Mouse (Mus musculus): ENCODE measurements around the gene Cd209g. TPM values are rescaled to one million over a fixed set of nuclear protein-coding genes. Genes with fewer than 3 reads are reported as not detected.
"Not testable (repeated sequence)": the region's sequence is repeated elsewhere in the genome, so short reads cannot be mapped to it uniquely, and the experiment has no call there.

The Cd209g gene
- polyA plus RNA-seq (2014; fragmentation: Nextera tagmentation; extraction: Ambion mirVana) = not detected in 2 replicates

DNA sequence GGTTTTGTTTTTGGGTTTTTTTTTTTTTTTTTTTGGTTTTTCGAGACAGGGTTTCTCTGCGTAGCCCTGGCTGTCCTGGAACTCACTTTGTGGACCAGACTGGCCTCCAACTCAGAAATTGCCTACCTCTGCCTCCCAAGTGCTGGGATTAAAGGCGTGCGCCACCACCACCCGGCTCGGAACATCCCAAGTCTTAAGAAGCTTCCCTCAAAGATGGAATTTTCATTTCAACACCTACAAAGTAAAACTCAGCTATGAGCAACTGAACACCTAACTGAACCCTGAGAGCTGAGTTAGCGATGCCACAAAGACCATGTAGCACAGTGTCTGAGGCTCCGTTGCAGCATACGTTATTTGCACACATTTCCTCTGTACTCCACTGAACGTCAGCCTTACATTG lies at the start of gene Cd209g:
TSS of gene Cd209g (plus strand) at position 301 of the 400 bp plus-strand sequence.
- no peaks in the 10 kb centered on the region for H3K27me3 ChIP-seq (ENCODE audit: control insufficient read depth, insufficient read depth, low read length)
- ATAC-seq (ENCODE audit: insufficient read depth, low FRiP score, low TSS enrichment) = no peak
- DNase-seq (ENCODE audit: low spot score) = no peak
- H3K9ac ChIP-seq (ENCODE audit: low read length) = no peak within 1 kb of the TSS
- H3K36me3 ChIP-seq (ENCODE audit: control insufficient read depth, insufficient read depth, low read length) = no peaks in the 10 kb centered on the region
- H3K27ac ChIP-seq (ENCODE audit: low read depth, low read length) = no peak within 1 kb of the TSS
- H3K9me3 ChIP-seq (ENCODE audit: control insufficient read depth, low read length) = no peaks in the 10 kb centered on the region
- WGBS = 94% methylated on average over 10 of the region's 10 CpGs
- H3K4me2 ChIP-seq (ENCODE audit: low read depth) = no peak within 1 kb of the TSS
- no peaks in the 10 kb centered on the region for H3K4me1 ChIP-seq (ENCODE audit: control insufficient read depth, insufficient read depth, low read length)
- H3K4me3 ChIP-seq (ENCODE audit: low read depth, low read length) = no peak within 1 kb of the TSS

DNA sequence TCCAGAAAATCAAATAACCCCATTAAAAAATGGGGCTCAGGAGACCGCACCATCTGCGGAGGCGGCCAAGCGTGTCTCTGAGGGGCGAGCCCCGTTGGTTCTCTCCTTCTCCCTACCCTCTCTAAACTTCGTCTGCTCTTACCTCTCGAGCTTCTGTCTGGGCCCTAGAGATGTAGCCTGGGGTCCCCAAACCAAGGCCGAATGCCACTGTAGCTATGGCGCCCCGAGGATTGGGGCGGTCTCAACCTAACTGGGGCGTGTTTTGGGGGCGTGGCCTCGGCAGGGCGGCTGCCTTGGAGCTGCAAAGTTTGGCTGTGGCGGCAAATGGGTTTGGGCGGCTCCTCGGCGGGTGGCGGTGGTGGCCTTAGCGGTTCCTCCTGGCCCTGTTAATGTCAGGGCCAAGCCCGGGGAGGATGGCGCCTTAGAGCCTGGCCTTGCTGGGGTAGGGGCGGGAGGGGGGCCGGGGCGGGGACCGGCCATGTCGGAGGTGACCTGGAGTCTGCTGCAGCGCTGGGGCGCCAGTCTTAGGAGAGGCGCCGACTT lies 46.6 kb upstream of the Cd209g start:
- H3K27me3 ChIP-seq (ENCODE audit: control insufficient read depth, insufficient read depth, low read length); H3K4me3 ChIP-seq (ENCODE audit: low read depth, low read length); H3K9me3 ChIP-seq (ENCODE audit: control insufficient read depth, low read length); H3K36me3 ChIP-seq (ENCODE audit: control insufficient read depth, insufficient read depth, low read length); DNase-seq (ENCODE audit: low spot score); H3K27ac ChIP-seq (ENCODE audit: low read depth, low read length); H3K4me2 ChIP-seq (ENCODE audit: low read depth); H3K9ac ChIP-seq (ENCODE audit: low read length); H3K4me1 ChIP-seq (ENCODE audit: control insufficient read depth, insufficient read depth, low read length): not testable (repeated sequence)
- 39% methylated on average over 28 of the region's 33 CpGs for WGBS
- peak; percentile 31 for ATAC-seq (ENCODE audit: insufficient read depth, low FRiP score, low TSS enrichment)

DNA sequence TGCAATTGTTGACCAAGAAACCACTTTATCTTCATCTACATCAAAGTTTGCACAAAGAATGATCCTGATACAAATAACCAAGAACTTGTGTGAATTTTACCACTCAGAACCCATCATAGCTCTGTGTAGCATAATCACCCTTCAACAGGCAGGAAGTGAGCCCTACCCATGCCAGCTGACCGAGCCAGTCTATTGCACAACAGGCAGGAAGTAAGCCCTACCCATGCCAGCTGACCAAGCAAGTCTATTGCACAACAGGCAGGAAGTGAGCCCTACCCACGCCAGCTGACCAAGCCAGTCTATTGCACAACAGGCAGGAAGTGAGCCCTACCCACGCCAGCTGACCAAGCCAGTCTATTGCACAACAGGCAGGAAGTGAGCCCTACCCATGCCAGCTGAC lies 45.4 kb upstream of the Cd209g start:
- H3K4me2 ChIP-seq (ENCODE audit: low read depth); H3K4me1 ChIP-seq (ENCODE audit: control insufficient read depth, insufficient read depth, low read length); H3K36me3 ChIP-seq (ENCODE audit: control insufficient read depth, insufficient read depth, low read length); ATAC-seq (ENCODE audit: insufficient read depth, low FRiP score, low TSS enrichment); H3K9ac ChIP-seq (ENCODE audit: low read length); H3K4me3 ChIP-seq (ENCODE audit: low read depth, low read length); H3K27ac ChIP-seq (ENCODE audit: low read depth, low read length); H3K9me3 ChIP-seq (ENCODE audit: control insufficient read depth, low read length); DNase-seq (ENCODE audit: low spot score); H3K27me3 ChIP-seq (ENCODE audit: control insufficient read depth, insufficient read depth, low read length): not testable (repeated sequence)
- 83% methylated on average over 3 of the region's 3 CpGs for WGBS

DNA sequence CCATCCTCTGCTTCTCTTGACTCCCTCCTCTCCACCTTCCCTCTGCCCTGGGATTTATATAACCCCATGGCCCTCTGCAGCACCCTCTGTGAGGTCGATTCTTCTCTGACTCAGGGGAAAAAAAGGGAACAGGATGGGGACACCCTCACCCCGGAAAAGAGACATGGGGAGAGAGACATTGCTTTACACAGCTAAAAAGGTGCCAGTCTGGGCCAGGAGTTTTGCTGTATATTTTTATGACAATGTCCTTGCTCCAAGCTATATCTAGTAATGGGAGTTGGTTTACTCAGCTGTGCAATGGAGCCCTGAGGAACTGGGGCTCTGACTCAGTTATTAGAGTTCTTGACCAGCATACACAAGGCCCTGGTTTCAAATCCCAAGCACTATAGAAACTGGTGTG lies 28.2 kb upstream of the Cd209g start, which contains the start of gene Cd209f:
TSS of gene Cd209f (minus strand) at position 101 of the 400 bp plus-strand sequence.
- 76% methylated on average over 1 of the region's 2 CpGs for WGBS
- not testable (repeated sequence) for H3K4me2 ChIP-seq (ENCODE audit: low read depth); H3K36me3 ChIP-seq (ENCODE audit: control insufficient read depth, insufficient read depth, low read length); H3K9me3 ChIP-seq (ENCODE audit: control insufficient read depth, low read length); ATAC-seq (ENCODE audit: insufficient read depth, low FRiP score, low TSS enrichment); H3K27me3 ChIP-seq (ENCODE audit: control insufficient read depth, insufficient read depth, low read length); H3K4me3 ChIP-seq (ENCODE audit: low read depth, low read length); H3K27ac ChIP-seq (ENCODE audit: low read depth, low read length); DNase-seq (ENCODE audit: low spot score); H3K9ac ChIP-seq (ENCODE audit: low read length); H3K4me1 ChIP-seq (ENCODE audit: control insufficient read depth, insufficient read depth, low read length)

DNA sequence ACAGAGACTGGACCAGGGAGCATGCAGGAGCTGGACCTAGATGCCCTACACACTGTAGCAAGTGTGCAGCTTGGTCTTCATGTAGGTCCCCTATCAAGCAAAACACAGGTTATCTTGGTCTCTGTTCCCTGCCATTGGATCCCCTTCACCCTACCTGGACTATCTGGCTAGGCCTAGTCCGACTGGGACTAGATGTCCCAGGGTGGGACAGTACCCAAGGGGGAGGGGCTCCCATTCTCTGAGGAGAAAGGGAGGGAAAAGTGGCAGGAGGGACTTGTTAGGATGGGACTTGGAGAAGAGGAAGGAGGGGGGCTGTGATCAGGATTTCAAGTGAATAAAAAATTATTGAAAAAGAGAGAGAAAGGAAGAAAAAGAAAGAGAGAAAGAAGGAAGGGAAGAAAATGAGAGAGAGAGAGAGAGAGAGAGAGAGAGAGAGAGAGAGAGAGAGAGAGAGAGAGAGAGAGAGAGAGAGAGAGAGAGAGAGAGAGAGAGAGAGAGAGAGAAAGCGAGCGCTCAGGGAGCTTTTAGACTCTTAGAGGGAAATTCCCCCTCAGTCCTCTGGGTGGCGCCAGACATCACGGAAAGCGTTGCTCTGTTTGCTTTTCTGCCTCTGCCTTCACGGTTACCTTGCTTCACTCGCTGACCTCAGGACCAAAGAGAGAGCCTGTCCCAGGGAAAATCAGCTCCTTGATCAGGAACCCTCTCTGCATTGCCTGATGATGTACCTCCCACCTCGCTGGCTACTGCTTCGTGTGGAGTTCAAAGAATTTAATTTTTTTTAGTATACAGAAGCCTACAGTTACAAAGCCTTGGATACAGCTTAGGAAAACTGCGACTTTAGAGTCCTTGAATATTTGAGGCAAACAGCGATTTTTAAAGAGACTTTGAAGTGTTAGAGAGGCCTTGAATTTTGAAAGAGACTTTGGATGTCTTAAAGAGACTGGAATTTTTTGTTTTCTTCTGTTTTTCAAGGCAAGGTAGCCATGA lies 6.1 kb downstream of the Cd209g start:
- no peaks in the 10 kb centered on the region for H3K27me3 ChIP-seq (ENCODE audit: control insufficient read depth, insufficient read depth, low read length)
- no peak overlapping the region for H3K27ac ChIP-seq (ENCODE audit: low read depth, low read length)
- no peaks in the 10 kb centered on the region for H3K36me3 ChIP-seq (ENCODE audit: control insufficient read depth, insufficient read depth, low read length)
- 11% methylated on average over 12 of the region's 12 CpGs for WGBS
- no peaks in the 10 kb centered on the region for H3K4me1 ChIP-seq (ENCODE audit: control insufficient read depth, insufficient read depth, low read length)
- H3K4me2 ChIP-seq (ENCODE audit: low read depth) = no peak overlapping the region
- ATAC-seq (ENCODE audit: insufficient read depth, low FRiP score, low TSS enrichment) (peak; percentile 64), DNase-seq (ENCODE audit: low spot score) (peak; percentile 79)
- H3K4me3 ChIP-seq (ENCODE audit: low read depth, low read length) = no peak overlapping the region
- H3K9me3 ChIP-seq (ENCODE audit: control insufficient read depth, low read length) = no peaks in the 10 kb centered on the region
- H3K9ac ChIP-seq (ENCODE audit: low read length) = no peak overlapping the region

DNA sequence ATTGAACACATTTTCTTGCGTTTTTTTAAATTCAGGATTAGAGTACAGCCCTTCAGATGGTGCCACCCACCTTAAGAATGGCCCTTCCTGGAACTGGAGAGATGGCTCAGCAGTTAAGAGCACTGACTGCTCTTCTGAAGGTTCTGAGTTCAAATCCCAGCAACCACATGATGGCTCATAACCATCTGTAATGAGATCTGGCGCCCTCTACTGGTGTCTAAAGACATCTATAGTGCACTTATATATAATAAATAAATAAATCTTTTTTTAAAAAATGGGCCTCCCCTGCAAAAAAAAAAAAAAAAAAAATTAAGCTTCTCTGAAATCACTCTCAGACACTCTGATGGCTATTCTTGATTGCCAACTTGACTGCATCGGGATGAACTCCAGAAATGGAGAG lies 7.8 kb downstream of the Cd209g start:
- ATAC-seq (ENCODE audit: insufficient read depth, low FRiP score, low TSS enrichment) (no peak), DNase-seq (ENCODE audit: low spot score) (no peak)
- Histone ChIP-seq H3K4me1 (ENCODE audit: control insufficient read depth, insufficient read depth, low read length) (no peaks in the 10 kb centered on the region), H3K36me3 (ENCODE audit: control insufficient read depth, insufficient read depth, low read length) (no peaks in the 10 kb centered on the region), H3K9ac (ENCODE audit: low read length) (no peak overlapping the region), H3K27ac (ENCODE audit: low read depth, low read length) (no peak overlapping the region), H3K27me3 (ENCODE audit: control insufficient read depth, insufficient read depth, low read length) (no peaks in the 10 kb centered on the region), H3K4me3 (ENCODE audit: low read depth, low read length) (no peak overlapping the region), H3K4me2 (ENCODE audit: low read depth) (no peak overlapping the region), H3K9me3 (ENCODE audit: control insufficient read depth, low read length) (no peaks in the 10 kb centered on the region)
- 64% methylated on average over 3 of the region's 3 CpGs for WGBS

DNA sequence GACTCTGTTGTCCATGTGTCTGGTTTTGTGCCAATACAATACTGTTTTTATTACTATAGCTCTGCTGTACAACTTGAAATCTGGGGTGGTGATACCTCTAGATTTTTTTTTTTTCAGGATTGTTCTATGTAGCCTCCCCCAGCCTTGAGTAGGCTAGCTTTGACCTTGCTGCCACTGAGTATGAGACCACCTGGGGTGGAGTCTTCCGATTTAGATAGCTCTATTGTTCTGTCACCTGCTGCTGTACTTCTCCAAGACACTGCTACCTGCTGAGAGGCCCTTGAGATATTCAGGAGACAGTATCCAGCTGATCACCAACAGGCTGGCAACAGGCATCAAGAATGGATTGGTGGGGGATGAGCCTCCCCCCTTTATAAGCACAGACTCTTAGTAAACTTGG lies 13.4 kb downstream of the Cd209g start:
- Histone ChIP-seq H3K4me1 (ENCODE audit: control insufficient read depth, insufficient read depth, low read length) (no peaks in the 10 kb centered on the region), H3K4me2 (ENCODE audit: low read depth) (no peak overlapping the region), H3K9ac (ENCODE audit: low read length) (no peak overlapping the region), H3K9me3 (ENCODE audit: control insufficient read depth, low read length) (no peaks in the 10 kb centered on the region), H3K4me3 (ENCODE audit: low read depth, low read length) (no peak overlapping the region), H3K27me3 (ENCODE audit: control insufficient read depth, insufficient read depth, low read length) (no peaks in the 10 kb centered on the region), H3K27ac (ENCODE audit: low read depth, low read length) (no peak overlapping the region), H3K36me3 (ENCODE audit: control insufficient read depth, insufficient read depth, low read length) (no peaks in the 10 kb centered on the region)
- 29% methylated on average over 1 of the region's 1 CpGs for WGBS
- no peak for ATAC-seq (ENCODE audit: insufficient read depth, low FRiP score, low TSS enrichment)
- no peak for DNase-seq (ENCODE audit: low spot score)

DNA sequence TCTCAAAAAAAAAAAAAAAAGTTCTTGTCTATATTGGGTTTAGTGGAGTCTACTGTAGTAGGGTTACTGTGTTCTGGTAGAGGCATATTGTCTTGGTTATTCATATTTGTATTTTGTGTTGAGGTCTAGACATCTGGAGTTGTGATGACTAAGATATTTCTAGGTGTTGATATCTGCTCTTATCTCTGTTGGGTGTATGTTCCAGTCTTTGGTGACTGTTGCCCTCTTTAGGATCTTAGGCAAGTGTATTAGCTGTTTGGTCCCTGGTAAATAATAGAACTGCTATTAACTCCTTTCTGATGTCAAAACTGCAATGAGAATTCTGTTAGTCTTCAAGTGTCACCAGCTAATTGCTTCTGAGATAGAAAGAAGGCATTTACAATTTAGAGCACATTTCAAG lies 21.0 kb downstream of the Cd209g start:
- H3K9ac ChIP-seq (ENCODE audit: low read length) = no peak overlapping the region
- H3K27ac ChIP-seq (ENCODE audit: low read depth, low read length) = no peak overlapping the region
- H3K36me3 ChIP-seq (ENCODE audit: control insufficient read depth, insufficient read depth, low read length) = no peaks in the 10 kb centered on the region
- H3K4me1 ChIP-seq (ENCODE audit: control insufficient read depth, insufficient read depth, low read length) = no peaks in the 10 kb centered on the region
- DNase-seq (ENCODE audit: low spot score) (no peak), ATAC-seq (ENCODE audit: insufficient read depth, low FRiP score, low TSS enrichment) (no peak)
- H3K4me2 ChIP-seq (ENCODE audit: low read depth) = no peak overlapping the region
- no peaks in the 10 kb centered on the region for H3K27me3 ChIP-seq (ENCODE audit: control insufficient read depth, insufficient read depth, low read length)
- no peak overlapping the region for H3K4me3 ChIP-seq (ENCODE audit: low read depth, low read length)
- H3K9me3 ChIP-seq (ENCODE audit: control insufficient read depth, low read length) = no peaks in the 10 kb centered on the region

DNA sequence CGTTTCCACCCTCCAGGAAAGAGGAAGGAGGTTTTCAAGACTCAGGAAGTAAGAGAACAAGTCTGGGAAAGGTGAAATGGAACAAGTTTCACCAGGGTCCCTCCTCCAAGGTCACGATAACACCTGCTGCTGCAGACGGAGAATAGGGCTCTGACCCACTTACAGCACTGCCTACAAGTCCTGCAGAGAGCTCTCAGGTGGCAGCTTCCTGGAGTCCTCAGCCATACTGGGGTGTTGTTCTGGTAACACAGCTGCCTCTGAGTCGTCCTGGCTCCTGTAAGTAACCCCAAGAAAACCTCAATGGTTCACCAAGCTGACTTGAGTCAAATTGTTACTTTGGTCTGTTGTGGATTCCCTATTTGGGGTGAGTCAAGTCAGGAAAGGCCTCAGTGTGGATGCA lies 28.9 kb downstream of the Cd209g start:
- ATAC-seq (ENCODE audit: insufficient read depth, low FRiP score, low TSS enrichment) = no peak
- Histone ChIP-seq H3K4me2 (ENCODE audit: low read depth) (no peak overlapping the region), H3K4me3 (ENCODE audit: low read depth, low read length) (no peak overlapping the region), H3K36me3 (ENCODE audit: control insufficient read depth, insufficient read depth, low read length) (no peaks in the 10 kb centered on the region), H3K9ac (ENCODE audit: low read length) (no peak overlapping the region), H3K27ac (ENCODE audit: low read depth, low read length) (no peak overlapping the region), H3K27me3 (ENCODE audit: control insufficient read depth, insufficient read depth, low read length) (no peaks in the 10 kb centered on the region), H3K9me3 (ENCODE audit: control insufficient read depth, low read length) (no peaks in the 10 kb centered on the region), H3K4me1 (ENCODE audit: control insufficient read depth, insufficient read depth, low read length) (peaks cover 2% of the 10 kb centered on the region; the same call in 1 of the 2 replicates)
- no peak for DNase-seq (ENCODE audit: low spot score)
- WGBS = 66% methylated on average over 4 of the region's 4 CpGs

Data from neural tube, embryonic 11.5 days (tissue).